Mouse (Mus musculus) erythroblast, embryonic 14.5 days (primary cell): ENCODE data around the gene Vdr.

Source experiments
- GATA1 ChIP-seq: IDR thresholded peaks from 2 replicates; pipeline ENCODE4 v1.6.1; 2012; ENCODE audit warnings: low read length, inconsistent platforms, mixed read lengths
- TAL1 ChIP-seq: IDR thresholded peaks from 3 replicates; pipeline ENCODE4 v1.6.1; 2012; ENCODE audit warnings: low read length, inconsistent platforms, mixed read lengths

DNA sequence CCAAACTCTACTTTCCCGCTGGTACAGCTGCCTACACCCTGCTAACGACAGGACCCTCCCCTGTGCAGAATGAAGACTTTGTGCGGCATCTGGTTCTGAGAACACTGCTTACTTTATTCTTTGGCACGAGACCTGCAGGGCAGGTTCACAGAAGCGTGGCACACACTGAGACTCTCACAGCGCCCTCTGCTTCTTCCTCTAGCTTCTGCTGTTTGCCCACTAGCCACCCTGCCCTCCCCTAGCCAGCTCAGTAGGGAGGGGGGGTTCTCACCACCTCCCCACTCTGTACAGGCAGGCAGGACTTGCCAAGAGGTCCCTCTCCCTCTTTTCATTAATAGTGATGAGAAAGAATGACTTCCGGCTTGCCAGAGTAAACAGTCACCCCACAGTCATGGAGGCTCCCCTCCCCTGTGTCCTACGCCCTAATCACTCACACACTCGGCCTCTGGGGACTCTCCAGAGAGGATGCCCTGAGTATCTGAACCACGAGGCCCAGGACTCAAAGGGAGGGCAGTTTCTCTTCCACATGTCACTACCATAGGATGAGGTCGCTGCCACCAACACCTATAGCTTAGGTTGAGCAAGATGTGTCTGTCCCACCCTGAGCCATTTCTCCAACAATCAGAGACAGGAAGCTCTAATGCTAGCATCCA, 6.0 kb downstream of the Vdr start:
- TF ChIP-seq TAL1 (no peak), GATA1 (no peak)
